Mouse (Mus musculus) megakaryocyte-erythroid progenitor cell, adult 5-6 weeks (primary cell): ENCODE measurements around the gene Pde7b. TPM values are rescaled to one million over a fixed set of nuclear protein-coding genes. Genes with fewer than 3 reads are reported as not detected.

Experiments used
- ATAC-seq: replicated peaks from 2 replicates; pipeline ENCODE4 v1.8.0; 2016; ENCODE audit warnings: mild to moderate bottlenecking, inconsistent platforms; ENCODE audit not compliant: severe bottlenecking, poor library complexity, low FRiP score, low TSS enrichment
- total RNA-seq, 2 experiments: library from RNA; stranded (forward) in 1 of 2; stranded (reverse) in 1 of 2; fragments of 200-1000, 215-1000 nt in 1 of 2; fragments of >200 nt in 1 of 2; fragmentation: Nextera tagmentation in 1 of 2; gene quantifications; 2 replicates each; pipeline ENCODE4 v1.2.3; 2014 to 2017

Pde7b gene
- 2.5 TPM in 1 of 2 replicates, not detected in the other for total RNA-seq (2014; fragmentation: Nextera tagmentation)
- not detected in 2 replicates for total RNA-seq (2017)

DNA sequence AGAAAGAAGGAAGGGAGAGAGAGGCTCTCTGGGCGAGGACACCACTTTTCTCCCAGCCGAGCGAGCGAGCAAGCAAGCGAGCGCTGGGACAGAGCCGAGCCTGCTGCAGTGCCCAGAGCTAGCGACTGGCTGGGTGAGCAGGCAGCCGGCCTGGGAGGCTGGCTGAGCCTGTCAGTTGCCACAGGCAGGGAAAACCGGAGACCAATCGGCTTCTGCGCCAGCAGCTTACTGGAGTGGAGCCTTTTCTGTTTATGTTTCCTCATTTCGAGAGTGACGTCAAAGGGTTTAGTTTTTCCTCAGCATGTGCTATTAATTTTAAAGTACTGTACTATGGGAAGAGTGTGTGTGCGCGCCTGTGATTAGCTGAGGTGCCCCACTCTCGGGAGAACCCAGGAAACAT, at the start of gene Pde7b:
Gene Pde7b (minus strand): TSS at position 173 of the 400 bp plus-strand sequence.
- peak; percentile 94 for ATAC-seq

DNA sequence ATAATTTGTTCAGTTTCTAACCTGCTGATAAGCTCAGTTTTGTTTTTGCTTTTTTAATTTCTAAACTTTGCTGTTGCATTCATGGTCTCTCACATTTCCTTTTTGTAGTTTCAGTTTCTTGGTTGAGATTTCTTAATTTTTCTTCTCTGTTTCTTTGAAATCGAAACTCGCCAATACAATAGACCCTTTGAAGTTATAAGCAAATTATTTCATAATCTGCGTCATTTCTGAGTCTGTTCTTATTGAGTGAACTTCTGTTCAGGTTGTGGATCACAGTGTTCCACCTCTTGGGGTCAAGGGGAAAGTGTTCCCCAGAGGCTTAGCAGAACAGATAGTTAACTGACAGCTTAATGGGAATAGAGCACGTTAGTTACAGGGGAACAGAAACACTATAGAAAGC, 47.2 kb upstream of the Pde7b start:
- ATAC-seq = no peak

DNA sequence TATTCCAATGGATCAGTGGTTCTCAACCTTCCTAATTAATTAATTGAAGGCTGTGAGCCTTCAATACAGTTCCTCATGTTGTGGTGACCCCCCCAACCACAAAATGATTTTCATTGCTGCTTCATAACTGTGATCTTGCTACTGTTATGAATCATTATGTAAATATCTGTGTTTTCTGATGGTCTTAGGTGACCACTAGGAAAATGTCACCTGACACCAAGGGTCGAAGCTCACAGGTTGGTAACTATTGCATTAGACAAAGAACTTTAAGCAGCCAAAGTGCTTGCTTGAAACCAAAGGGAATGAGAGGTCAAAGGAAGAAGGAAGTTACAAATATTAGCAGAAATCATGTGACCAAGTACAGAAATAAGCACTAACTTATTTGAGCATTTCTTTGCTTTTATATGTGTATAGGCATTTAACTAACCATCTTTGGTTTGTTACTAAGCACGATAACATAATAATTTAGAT, 45.6 kb upstream of the Pde7b start:
- ATAC-seq = no peak

DNA sequence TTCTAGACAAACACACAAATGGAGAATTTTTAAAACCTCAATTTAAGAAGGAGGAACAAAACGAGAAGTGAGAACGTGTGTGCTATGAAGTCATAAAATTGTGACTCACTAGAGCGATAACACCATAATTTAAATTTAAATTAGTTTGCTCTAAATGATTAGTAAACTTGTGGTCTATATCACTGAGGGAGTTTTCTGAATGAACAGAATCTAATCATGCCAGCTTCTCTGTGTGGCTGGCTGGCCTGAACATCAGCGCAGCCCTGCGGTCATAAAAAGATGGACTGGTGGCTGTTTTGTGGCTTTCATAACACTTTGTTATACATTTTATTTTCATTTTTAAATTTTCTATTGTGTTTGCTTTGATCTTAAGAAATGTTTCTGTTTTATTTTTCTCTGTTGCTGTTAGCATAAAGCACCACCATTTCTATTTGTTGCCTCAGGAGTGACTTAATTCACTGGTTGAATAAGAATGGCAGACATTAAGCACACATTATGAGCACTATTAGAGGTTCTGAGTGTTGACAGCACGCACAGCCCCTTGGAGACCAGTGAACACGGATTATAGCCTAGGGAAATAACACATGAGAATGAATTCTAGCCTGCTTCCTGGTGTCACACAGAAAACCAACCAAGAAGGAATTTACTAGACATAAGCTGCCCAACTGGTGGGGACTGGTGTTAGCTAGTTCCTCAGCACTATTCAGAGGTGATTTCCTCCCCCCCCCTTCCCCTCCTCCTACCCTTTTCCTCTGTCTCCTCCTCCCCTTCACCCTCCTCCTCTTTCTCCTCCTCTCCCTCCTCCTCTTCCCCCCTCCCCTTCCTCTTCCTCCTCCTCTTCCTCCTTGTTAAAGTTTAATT, 44.9 kb upstream of the Pde7b start:
- ATAC-seq = peak; percentile 63; the same call in 1 of the 2 replicates

DNA sequence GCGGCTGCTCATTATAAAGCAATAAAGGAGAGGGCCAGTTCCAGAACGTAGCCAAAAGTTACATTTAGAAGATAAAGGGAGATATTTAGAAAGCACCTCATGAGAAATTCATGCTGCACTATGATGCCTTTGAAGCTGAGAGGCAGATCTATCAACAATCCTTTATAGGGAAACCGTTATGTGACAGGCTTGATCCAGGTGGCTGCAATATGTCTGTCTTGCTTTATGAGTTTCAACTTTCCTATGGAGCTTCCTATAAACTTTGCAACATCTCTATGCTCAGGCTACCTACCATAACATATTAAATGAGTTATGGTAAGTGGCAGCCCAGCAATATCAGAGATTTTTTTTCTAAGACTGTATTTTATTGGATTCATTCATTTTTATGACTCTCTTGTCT, 39.5 kb upstream of the Pde7b start:
- ATAC-seq = no peak

DNA sequence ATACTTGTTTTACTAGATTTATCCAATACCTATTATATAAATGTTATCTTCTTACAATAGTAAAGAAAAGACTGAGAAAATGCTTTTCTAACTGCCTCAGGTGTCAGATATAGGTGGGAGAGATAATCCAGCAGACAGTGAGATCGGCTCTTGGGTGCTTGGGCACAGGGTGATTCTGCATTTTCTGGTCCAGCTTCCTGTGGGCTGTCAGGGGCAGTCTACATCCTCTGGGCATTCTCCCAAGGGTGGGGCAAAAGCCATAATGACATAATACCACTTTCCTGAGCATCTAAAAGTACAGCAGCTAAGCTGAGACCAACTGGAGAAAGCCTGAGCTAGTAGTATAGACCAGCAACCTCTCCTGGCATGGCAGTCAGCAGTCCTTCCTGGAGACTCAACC, 34.1 kb upstream of the Pde7b start:
- ATAC-seq = no peak

DNA sequence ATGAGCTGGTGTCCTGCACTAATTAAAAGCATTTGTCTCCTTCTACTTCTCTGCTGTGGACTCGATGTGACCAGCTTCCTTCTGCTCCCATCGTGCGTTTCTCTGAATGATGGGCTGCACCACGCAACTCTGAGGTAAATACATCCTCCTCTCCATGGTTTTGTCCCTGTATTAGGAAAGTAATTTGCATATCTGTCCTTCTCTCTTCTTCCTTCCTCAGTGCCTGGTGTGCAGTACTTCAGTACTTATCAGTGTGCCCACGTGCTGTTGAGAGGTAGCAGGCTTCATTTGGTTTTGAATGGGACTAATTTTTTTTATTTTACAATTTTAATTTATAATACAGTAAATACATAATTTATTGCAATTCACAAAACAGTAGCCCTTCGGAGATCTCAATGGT, 33.4 kb upstream of the Pde7b start:
- ATAC-seq = peak; percentile 52; the same call in 1 of the 2 replicates

DNA sequence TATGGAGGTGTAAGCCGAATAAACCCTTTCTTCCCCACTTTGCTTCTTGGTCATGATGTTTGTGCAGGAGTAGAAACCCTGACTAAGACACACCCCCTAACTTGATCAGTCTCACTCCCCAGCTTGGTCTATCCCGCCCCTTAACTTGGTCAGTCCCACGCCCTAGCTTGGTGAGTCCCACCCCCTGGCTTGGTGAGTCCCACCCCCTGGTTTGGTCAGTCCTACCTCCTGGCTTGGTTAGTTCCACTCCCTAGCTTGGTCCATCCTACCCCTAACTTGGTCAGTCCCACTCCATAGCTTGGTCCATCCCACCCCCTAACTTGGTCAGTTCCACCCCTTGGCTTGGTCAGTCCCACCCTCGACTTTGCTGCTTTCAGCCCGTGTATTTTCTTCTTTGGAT, 31.3 kb upstream of the Pde7b start:
- ATAC-seq = no peak

DNA sequence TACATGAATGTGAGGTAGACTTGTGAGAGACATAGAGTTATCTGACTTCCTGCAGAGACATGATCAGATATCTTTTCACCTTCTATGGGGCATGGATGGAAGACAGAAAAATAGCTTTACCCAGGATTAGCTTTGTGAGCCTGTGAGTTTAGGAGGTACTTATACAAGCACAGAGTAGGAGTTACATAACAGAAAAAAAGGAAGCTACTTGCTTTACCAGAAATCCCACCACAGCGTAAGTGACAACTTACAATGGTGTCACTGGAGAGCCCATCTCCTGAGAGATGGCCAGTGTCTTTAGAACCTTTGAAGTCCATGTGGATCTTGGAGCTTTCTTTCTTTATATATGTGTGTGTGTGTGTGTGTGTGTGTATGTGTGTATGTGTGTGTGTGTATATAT, 28.0 kb upstream of the Pde7b start:
- no peak for ATAC-seq

DNA sequence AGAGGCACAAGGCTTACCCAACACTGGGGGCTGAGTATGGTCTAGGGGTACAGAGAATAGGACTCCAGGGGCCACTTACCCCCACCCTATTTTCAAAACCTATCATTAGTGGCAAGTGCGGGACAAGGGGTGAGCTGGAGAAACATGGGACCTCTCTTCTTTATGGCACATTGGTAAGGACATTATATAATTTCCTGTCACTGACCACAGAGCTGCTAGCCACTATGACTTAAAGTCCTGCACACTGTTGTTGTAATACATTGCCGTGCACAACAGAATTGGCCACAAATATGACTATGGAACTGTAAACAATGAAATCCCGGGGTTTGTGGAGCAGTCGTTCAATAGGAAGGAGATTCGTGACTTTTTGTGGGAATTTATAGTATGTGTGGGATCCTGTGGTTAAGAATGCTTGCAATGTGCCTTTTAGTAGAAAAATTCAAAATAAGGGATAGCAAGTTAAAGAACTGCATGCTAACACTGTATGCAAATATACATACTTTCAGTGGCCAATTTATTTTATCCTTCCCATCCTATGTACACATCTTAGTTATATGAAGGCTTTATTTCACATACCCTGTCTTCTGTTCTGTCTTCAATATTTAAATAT, 25.9 kb upstream of the Pde7b start:
- ATAC-seq = no peak

DNA sequence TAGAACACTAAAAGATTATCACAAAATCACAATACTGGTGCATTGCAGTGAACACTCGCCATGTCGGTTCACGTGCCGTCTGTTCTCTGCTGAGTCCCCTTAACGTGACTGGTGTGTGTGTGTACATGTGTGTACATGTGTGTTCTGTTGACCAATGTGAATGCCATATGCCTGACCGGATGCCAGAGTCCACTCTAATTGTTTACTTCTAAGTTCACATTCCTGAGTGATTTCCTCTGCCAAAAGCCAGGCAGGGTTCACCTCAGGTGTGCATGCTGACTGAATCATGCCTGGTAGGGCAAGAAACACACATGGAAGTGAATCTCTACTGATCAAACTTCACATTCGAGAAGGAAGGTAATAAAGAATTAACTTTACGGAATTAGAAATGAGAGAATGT, 24.1 kb upstream of the Pde7b start:
- no peak for ATAC-seq

DNA sequence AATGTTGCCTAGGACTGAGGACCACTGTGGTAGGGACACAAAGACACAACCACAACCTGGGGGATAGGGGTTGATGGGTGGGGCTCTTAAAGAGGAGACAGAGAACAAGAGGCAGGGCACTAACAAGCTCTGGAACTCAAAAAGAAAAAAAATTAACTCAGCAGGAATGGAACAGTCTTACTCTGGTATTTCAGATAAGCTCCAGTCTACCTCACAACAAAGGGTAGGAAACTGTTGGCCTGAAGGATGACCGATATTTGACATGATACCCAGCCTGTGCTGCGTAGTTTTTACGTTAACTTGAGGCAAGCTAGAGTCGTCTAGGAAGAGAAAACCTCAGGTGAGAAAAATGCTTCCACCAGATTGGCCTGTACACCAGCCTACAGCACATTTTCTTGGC, 22.4 kb upstream of the Pde7b start:
- peak; percentile 60 for ATAC-seq

DNA sequence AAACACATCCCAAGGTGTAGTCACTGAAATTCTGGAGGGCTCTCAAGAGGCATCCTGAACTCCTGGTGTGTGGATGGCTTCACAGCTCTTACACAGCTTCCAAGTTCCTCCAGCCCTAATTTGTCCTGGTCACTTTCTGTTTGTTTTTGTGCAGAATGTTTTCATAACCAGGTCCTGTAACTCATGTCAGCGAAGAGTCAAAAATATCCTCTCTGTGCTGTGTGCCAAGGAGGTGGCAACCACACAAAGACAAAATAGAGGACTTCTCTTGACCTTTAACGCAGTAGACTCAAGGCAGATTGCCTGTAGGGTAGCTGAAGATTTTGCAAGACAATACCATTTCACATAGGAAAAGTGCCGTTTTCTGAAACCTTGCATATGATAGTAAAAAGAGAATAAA, 14.9 kb upstream of the Pde7b start:
- no peak for ATAC-seq

DNA sequence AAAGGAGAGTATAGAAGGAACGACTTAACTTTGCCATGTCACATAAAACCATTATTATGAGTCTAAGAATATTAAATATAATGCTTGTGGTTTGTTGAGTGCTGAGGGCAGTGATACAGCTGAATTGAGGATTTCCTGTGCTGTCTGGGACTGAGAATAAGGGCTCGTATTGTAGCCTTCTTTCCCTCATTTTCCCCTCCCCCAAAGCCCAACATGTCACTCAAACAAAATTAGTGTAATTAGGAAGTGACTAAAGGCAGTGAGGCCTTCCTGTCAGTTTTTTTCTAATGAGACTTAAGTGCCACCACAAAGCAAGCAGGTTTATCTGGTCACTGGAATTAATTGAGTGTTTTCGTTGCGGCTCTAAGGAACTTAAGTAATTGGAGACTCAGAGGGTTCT, 12.3 kb upstream of the Pde7b start:
- ATAC-seq = no peak

DNA sequence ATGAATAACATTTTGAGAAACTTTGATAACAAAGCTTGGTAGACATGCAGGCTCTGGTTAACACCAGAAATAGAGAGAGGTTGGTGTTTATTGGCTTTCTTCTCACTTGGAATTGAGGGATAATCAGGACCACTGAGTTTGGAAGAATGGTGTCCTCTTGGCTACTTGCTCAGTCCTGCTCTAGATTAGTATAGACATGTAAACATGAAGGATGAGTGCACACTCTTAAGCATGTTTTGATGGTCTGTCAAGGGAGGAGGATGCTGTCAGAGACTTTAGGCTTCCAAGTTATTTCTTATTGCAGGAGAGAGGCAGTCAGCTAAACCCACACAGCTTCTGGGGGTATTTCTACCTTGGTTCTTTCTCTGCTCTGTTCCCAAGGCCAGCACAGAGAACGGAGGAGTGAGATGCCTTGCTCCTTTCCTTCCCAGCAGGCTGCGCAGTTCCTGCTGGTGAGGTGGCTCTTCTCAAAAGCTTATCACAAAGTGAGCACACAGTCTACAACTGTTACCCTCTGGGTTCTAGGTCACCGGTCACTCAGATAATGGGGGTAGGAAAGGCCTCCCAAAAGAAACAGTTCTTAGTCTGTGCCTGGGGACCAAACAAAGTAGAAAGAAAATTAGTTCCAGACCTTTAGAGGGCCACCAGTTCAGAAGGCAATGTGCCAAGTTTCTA, 11.0 kb upstream of the Pde7b start:
- ATAC-seq = peak; percentile 84

DNA sequence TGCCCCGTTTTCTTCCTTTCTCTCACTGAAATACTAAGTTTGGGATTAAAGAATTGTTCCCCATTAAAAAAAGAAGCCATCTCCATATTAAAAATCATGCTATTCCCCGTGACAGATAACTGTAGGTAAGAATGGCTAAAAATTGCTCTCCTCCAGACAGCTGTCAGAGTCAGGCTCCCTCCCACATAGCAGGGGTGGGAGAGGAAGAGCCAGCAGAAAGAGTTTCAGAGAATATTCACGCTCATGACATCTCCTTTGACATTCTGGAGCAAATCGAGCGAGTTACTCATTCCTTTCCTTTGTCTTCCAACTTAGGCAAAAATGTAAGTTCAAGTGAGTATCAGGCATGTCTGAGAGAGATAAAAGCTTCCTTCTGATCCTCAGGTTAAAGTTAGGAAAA, 8.7 kb upstream of the Pde7b start:
- no peak for ATAC-seq

DNA sequence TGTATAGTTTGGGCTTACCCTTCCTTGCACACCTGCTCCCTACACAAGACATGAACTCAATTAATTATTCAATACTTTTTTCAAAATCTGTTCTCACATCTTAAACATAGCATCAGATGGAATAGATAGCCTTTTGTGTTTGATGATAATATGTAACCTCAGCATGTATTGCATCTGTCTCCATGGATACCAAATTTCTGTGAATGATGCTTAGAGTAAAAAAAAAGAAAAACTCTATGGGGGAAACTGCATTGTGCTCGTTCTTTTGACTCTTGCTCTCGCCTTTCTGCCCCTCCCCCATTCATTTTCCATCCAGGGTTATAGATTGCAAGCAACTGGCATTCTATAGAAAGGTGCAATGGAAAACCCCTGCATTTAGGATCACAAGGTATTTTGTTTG, 7.3 kb upstream of the Pde7b start:
- no peak for ATAC-seq

DNA sequence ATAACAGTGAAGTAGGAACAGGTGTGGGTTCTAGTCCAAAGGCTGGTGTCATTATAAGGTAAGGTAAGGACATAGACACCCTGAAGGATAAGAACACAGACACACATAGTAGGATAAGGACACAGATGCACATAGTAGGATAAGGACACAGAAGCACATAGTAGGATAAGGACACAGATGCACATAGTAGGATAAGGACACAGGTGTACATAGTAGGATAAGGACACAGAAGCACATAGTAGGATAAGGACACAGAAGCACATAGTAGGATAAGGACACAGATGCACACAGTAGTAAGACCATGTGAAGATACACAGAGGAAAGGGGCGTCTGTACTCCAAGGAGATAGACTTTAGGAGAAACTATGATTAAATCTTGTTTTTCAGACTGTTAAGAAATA, 5.2 kb upstream of the Pde7b start:
- no peak for ATAC-seq

DNA sequence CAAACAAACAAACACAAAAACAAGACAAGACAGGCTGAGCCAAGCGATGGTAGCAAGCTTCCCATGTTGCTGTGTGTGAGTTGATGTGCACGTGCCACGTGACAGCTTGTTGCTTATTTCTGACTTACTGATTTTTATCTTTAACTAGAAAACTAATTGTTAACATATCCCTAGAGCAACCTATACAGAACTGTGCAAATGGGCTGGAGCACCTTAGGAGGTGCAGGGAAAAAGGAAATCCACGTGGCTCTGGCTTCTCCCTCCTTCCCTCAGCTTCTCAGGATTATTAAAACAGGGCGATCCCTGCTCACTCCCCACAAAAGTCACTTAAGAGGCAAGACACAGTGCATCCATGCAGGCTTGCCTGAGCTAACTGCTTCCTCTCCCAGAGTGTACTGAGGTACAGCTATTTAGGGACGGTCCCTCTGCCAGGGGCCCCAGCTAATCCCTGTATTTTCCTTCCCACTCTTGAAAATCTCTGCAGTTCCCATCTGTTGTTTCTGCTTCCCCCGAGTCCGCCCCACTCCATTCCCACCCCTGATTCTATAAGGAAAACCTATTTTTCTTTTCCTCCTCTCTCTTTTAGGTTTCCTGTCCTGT, 606 bp upstream of the Pde7b start:
- ATAC-seq = peak; percentile 15; the same call in 1 of the 2 replicates

DNA sequence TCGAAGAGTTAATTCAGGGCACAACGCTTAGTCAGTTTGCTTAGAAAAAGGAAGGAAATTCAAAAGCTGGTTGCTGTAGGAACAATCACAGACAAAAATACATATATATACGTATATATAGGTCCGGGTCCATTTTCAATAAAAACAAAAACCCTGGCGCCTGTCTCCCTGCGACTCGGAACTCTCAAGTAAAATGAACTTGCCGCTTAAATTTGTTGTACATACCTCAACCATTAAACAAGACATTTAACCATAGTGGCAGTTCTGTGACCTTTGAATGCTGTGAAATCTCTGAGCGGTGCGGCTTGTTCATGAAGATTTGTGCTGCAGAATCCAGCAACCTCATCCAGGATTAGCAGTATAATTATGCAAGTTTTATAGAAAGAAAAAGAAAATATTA, 427 bp downstream of the Pde7b start:
- ATAC-seq = no peak
